Mouse (Mus musculus) hindbrain, embryonic 16.5 days (tissue): ENCODE results near the gene Dirc2. TPM values are rescaled to one million over a fixed set of nuclear protein-coding genes. Genes with fewer than 3 reads are reported as not detected.

Source experiments
- ATAC-seq: fragments of 200-750 bp; cut with Nextera tagmentation; 2 replicates; pipeline ENCODE4 v1.8.0; 2017; ENCODE audit warnings: moderate TSS enrichment, moderate library complexity
- H3K27ac ChIP-seq: fragments of 300-500 bp; sonication (generic); 2 replicates; pipeline ENCODE4 v1.5.1; 2014; ENCODE audit warnings: low read depth, mild to moderate bottlenecking, control low read depth, low read length, moderate library complexity
- H3K27me3 ChIP-seq: fragments of 300-500 bp; sonication (generic); replicated peaks from 2 replicates; pipeline ENCODE4 v1.6.1; 2014; ENCODE audit warnings: low read length; ENCODE audit not compliant: control insufficient read depth, insufficient read depth
- H3K36me3 ChIP-seq: fragments of 300-500 bp; sonication (generic); 2 replicates; pipeline ENCODE4 v1.6.1; 2014; ENCODE audit warnings: mild to moderate bottlenecking, low read length, moderate library complexity, mixed read lengths; ENCODE audit not compliant: control insufficient read depth, insufficient read depth
- H3K4me1 ChIP-seq: fragments of 300-500 bp; sonication (generic); 2 replicates; pipeline ENCODE4 v1.6.1; 2014; ENCODE audit warnings: low read depth, low read length; ENCODE audit not compliant: control insufficient read depth, insufficient read depth
- H3K4me2 ChIP-seq: fragments of 300-500 bp; sonication (generic); 2 replicates; pipeline ENCODE4 v1.6.1; 2014; ENCODE audit warnings: mild to moderate bottlenecking, low read length, control low read depth, moderate library complexity
- H3K4me3 ChIP-seq: fragments of 300-500 bp; sonication (generic); 2 replicates; pipeline ENCODE4 v1.5.1; 2014; ENCODE audit warnings: mild to moderate bottlenecking, low read length, control low read depth, moderate library complexity
- H3K9ac ChIP-seq: fragments of 300-500 bp; sonication (generic); 2 replicates; pipeline ENCODE4 v1.6.1; 2014; ENCODE audit warnings: low read depth, mild to moderate bottlenecking, control low read depth, low read length, moderate library complexity
- H3K9me3 ChIP-seq: fragments of 300-500 bp; sonication (generic); 2 replicates; pipeline ENCODE4 v1.6.1; 2014; ENCODE audit warnings: mild to moderate bottlenecking, low read length, moderate library complexity; ENCODE audit not compliant: control insufficient read depth
- WGBS: fragments of 180-500 bp; shearing (Covaris S2); extraction: QIAGEN DNeasy Blood & Tissue Kit; methylation state at CpG from one replicate; pipeline ENCODE4 v1.1.7; 2014; 5-methylcytosine and 5-hydroxymethylcytosine counted together
- polyA plus RNA-seq: library from polyadenylated mRNA; unstranded; fragments of >200 nt; fragmentation: Nextera tagmentation; extraction: Ambion mirVana; gene quantifications from 2 replicates; pipeline ENCODE4 v1.2.1, GENCODE M21; 2015

The Dirc2 gene
- polyA plus RNA-seq, 1 experiment from 2014 or later = 34.1 TPM

DNA sequence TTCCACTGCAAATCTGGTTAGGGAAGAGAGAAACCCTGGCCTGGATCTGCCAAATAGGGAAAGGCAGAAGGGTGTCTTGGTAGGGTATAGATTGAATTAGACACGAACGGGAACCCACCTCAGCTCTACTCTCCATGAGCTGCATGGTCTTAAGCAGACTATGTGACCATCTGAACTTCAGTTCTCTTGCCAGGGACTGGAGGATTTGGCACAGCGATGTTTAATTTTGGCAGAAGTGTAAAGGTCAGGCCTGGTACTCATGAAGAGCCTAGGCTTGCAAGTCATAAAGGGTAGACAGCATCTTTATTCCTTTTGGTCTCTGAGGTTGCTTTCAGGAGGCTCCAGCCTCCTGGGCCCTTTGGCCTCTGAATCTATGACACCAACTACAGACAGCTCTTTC, 116.5 kb downstream of the Dirc2 start:
- no peak overlapping the region for H3K27ac ChIP-seq
- no peak overlapping the region for H3K4me3 ChIP-seq
- ATAC-seq = no peak
- H3K9me3 ChIP-seq = no peaks in the 10 kb centered on the region
- no peaks in the 10 kb centered on the region for H3K27me3 ChIP-seq
- H3K4me1 ChIP-seq = peaks cover 4% of the 10 kb centered on the region; the same call in 1 of the 2 replicates
- no peaks in the 10 kb centered on the region for H3K36me3 ChIP-seq
- H3K4me2 ChIP-seq = no peak overlapping the region
- no peak overlapping the region for H3K9ac ChIP-seq
- 90% methylated on average over 3 of the region's 3 CpGs for WGBS

DNA sequence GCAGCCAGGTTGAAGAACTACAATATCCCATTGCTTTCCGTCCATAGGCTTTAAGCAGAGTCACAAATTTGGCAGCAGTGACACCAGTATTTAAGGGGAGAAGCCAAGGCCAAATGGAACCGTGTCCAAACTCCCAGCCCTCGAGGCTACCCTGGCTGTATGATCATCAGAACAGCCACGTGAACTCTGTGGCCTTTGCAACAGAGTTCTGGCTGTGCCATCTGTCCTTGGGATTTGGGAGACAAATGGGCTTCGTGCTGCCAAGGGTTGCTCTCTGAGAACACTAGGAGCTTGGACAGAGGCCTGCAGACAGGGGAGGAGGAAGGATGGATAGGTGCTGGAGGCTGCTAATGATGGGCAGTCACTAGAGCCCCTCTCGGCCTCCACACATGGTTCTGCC, 117.0 kb downstream of the Dirc2 start:
- H3K27me3 ChIP-seq = no peaks in the 10 kb centered on the region
- peaks cover 4% of the 10 kb centered on the region; the same call in 1 of the 2 replicates for H3K4me1 ChIP-seq
- no peak overlapping the region for H3K4me3 ChIP-seq
- WGBS = 44% methylated on average over 6 of the region's 6 CpGs
- no peaks in the 10 kb centered on the region for H3K9me3 ChIP-seq
- H3K4me2 ChIP-seq = no peak overlapping the region
- H3K9ac ChIP-seq = no peak overlapping the region
- peak; percentile 83 for ATAC-seq
- no peak overlapping the region for H3K27ac ChIP-seq
- no peaks in the 10 kb centered on the region for H3K36me3 ChIP-seq

DNA sequence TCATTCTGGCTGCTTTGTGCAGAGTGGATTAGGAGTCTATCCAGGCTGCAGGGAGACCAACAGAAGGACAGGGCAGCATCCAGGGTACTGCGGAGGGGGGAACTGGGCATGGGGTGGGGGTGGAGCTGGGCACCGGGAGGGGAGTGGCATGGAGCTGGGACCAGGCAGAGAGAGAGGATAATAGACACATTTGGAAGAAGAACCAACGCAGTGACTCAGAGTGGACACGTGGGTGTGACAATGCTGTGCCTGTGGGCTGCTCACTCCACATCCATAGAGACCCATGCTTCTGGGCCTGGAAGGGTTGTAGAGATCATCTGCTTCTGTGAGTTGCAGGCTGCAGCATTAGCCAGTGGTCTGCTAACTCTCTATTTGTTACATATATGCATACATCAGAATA, 120.3 kb downstream of the Dirc2 start:
- no peak for ATAC-seq
- Histone ChIP-seq H3K9ac (no peak overlapping the region), H3K4me3 (no peak overlapping the region), H3K27ac (no peak overlapping the region), H3K4me1 (peaks cover 4% of the 10 kb centered on the region; the same call in 1 of the 2 replicates), H3K4me2 (no peak overlapping the region), H3K36me3 (no peaks in the 10 kb centered on the region), H3K9me3 (no peaks in the 10 kb centered on the region), H3K27me3 (no peaks in the 10 kb centered on the region)
- 76% methylated on average over 4 of the region's 4 CpGs for WGBS

Other genes starting within 250 kb of the Dirc2 start
- gene Sema5b, start 228.2 kb downstream of the Dirc2 start, polyA plus RNA-seq = 15.1 and 18.3 TPM in 2 replicates
- gene Hspbap1, start 1.0 kb upstream of the Dirc2 start, polyA plus RNA-seq = 12.7 and 13.9 TPM in 2 replicates
- 0.34 and 0.53 TPM in 2 replicates for gene Parp14, start 102.2 kb upstream of the Dirc2 start, polyA plus RNA-seq
- gene Parp9, start 169.1 kb upstream of the Dirc2 start, polyA plus RNA-seq = 1.8 and 2.2 TPM in 2 replicates
- 1.4 and 1.5 TPM in 2 replicates for gene Dtx3l, start 169.8 kb upstream of the Dirc2 start, polyA plus RNA-seq
- 64.3 and 80.6 TPM in 2 replicates for gene Kpna1, start 209.4 kb upstream of the Dirc2 start, polyA plus RNA-seq